ENCODE assay signal across 13 mouse cellular contexts in the genomic region with DNA sequence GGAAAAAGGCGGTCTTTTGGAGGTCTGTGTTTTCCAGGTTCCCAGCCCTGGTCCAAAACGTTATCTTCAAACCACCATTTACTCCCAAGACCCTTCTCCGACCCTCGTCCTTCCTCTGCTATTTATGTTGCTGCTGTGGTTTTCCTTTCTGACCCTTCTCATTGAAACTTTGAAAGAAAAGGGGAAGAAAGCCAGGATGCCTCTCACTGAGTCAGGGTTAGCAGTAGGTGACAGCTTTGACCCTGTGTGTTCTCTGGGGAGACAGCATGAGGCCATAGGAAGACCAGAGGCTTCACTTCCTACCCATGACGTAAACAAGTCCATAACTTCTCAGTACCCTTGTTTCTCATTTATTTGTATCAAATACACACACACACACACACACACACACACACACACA.
"Had no signal": no experiment of that assay in that cellular context is flagged by ENCODE, and none has a peak within 500 bp of the region (broad histone marks: within the 10 kb centered on the region; RNA-seq: fewer than 3 reads in every experiment).

No protein-coding gene starts in this region.

- H3K36me3 ChIP-seq: kidney, embryonic 15.5 days; limb, embryonic 12.5 days; neural tube, embryonic 15.5 days; stomach, embryonic 15.5 days had no signal

- H3K27me3 ChIP-seq: kidney, embryonic 15.5 days; limb, embryonic 12.5 days; neural tube, embryonic 15.5 days; stomach, embryonic 15.5 days had no signal

- H3K4me1 ChIP-seq: kidney, embryonic 15.5 days; limb, embryonic 12.5 days; neural tube, embryonic 15.5 days; stomach, embryonic 15.5 days had no signal

- H3K9ac ChIP-seq: kidney, embryonic 15.5 days; limb, embryonic 12.5 days; neural tube, embryonic 15.5 days; stomach, embryonic 15.5 days had no signal

- H3K4me3 ChIP-seq: kidney, embryonic 15.5 days; limb, embryonic 12.5 days; myocyte; neural tube, embryonic 15.5 days; stomach, embryonic 15.5 days had no signal

- H3K4me2 ChIP-seq: kidney, embryonic 15.5 days; limb, embryonic 12.5 days; neural tube, embryonic 15.5 days; stomach, embryonic 15.5 days had no signal

- DNase-seq: kidney, adult 11 months; kidney, postnatal 25 days; lung, postnatal 36 days; midbrain, embryonic 14.5 days; right cerebral cortex, postnatal 4 days; spleen, adult 18-20 months; thymus, adult 2 months; thymus, postnatal 25 days had no signal

- H3K9me3 ChIP-seq: kidney, embryonic 15.5 days; limb, embryonic 12.5 days; neural tube, embryonic 15.5 days; stomach, embryonic 15.5 days had no signal

- H3K27ac ChIP-seq: kidney, embryonic 15.5 days; limb, embryonic 12.5 days; neural tube, embryonic 15.5 days; stomach, embryonic 15.5 days had no signal
